Mouse (Mus musculus) liver, adult 2 months (tissue): Measurements from ENCODE around the gene Npas1. TPM values are rescaled to one million over a fixed set of nuclear protein-coding genes. Genes with fewer than 3 reads are reported as not detected.

ENCODE experiments used
- DNase-seq: peaks from one replicate; pipeline ENCODE4 v3.0.0-alpha.2; 2011; ENCODE audit warnings: low read depth, low spot score; ENCODE audit errors: extremely low read depth
- H3K27ac ChIP-seq: fragments of 200-500 bp; replicated peaks from 2 replicates; pipeline ENCODE4 v1.5.1; 2012; ENCODE audit warnings: low read depth, mild to moderate bottlenecking, control low read depth, inconsistent platforms, low read length; ENCODE audit not compliant: insufficient read depth
- H3K27me3 ChIP-seq: fragments of 200-500 bp; 2 replicates; pipeline ENCODE4 v1.6.1; 2012; ENCODE audit warnings: mild to moderate bottlenecking, moderate library complexity, low read length, inconsistent platforms; ENCODE audit not compliant: control insufficient read depth, insufficient read depth
- H3K36me3 ChIP-seq: fragments of 200-500 bp; 2 replicates; pipeline ENCODE4 v1.6.1; 2012; ENCODE audit warnings: low read length, inconsistent platforms; ENCODE audit not compliant: control insufficient read depth, insufficient read depth
- H3K4me1 ChIP-seq: fragments of 200-500 bp; 2 replicates; pipeline ENCODE4 v1.6.1; 2011; ENCODE audit warnings: low read length; ENCODE audit not compliant: control insufficient read depth, insufficient read depth
- H3K4me3 ChIP-seq: fragments of 200-500 bp; 2 replicates; pipeline ENCODE4 v1.5.1; 2011; ENCODE audit warnings: low read depth, mild to moderate bottlenecking, control low read depth, low read length, moderate library complexity; ENCODE audit not compliant: insufficient read depth
- H3K79me2 ChIP-seq: fragments of 200-500 bp; 2 replicates; pipeline ENCODE4 v1.6.1; 2012; ENCODE audit warnings: inconsistent platforms, mild to moderate bottlenecking, low read length, moderate library complexity; ENCODE audit not compliant: control insufficient read depth, insufficient read depth
- H3K9ac ChIP-seq: fragments of 200-500 bp; 2 replicates; pipeline ENCODE4 v1.6.1; 2012; ENCODE audit warnings: low read depth, mild to moderate bottlenecking, control low read depth, inconsistent platforms, low read length
- CTCF ChIP-seq: fragments of 200-500 bp; IDR thresholded peaks from 2 replicates; pipeline ENCODE4 v1.5.1; 2011; ENCODE audit warnings: low read depth, low read length, control low read depth
- POLR2A ChIP-seq: fragments of 200-500 bp; IDR thresholded peaks from 2 replicates; pipeline ENCODE4 v1.6.1; 2011; ENCODE audit warnings: low read length, control low read depth; ENCODE audit not compliant: insufficient read depth; ENCODE audit errors: extremely low read depth
- WGBS: fragments of 180-500 bp; shearing (Covaris S2); methylation state at CpG from one replicate; pipeline ENCODE4 v1.1.7; 2018; 5-methylcytosine and 5-hydroxymethylcytosine counted together
- polyA plus RNA-seq: library from polyadenylated mRNA; depleted of rRNA; stranded (reverse); fragments of >200 nt; gene quantifications from 2 replicates; pipeline ENCODE4 v1.2.3, GENCODE M21; 2012; rRNA removed
- total RNA-seq: library from RNA; depleted of rRNA; stranded (reverse); fragments of >200 nt; gene quantifications from 2 replicates; pipeline ENCODE4 v1.2.3, GENCODE M21; 2014; rRNA removed

Npas1 gene
- total and polyA plus RNA-seq, 2 experiments = not detected

- 50% methylated on average over 3 of the region's 3 CpGs for WGBS
- peaks cover 33% of the 10 kb centered on the region for H3K4me1 ChIP-seq
- no peak for TF ChIP-seq CTCF
- TF ChIP-seq POLR2A = no peak
- no peak overlapping the region; the same call in 1 of the 2 replicates for H3K4me3 ChIP-seq
- H3K36me3 ChIP-seq = peaks cover 6% of the 10 kb centered on the region; the same call in 1 of the 2 replicates
- peak; percentile 83 for DNase-seq
- H3K9ac ChIP-seq = peak overlapping the region; percentile 36; the same call in 1 of the 2 replicates
- no peaks in the 10 kb centered on the region for H3K27me3 ChIP-seq
- peak overlapping the region; percentile 84 for H3K27ac ChIP-seq
- H3K79me2 ChIP-seq = peaks cover 11% of the 10 kb centered on the region; the same call in 1 of the 2 replicates
Observed at GRCm38 (mm10) chr7:16415426-16415825, 62.1 kb downstream of the Npas1 start.

GRCm38 (mm10) chr7:16412930-16413329 lies 64.6 kb downstream of the Npas1 start:
- Histone ChIP-seq H3K27me3 (no peaks in the 10 kb centered on the region), H3K36me3 (0 out of 2 replicates have a peak, but pooled peaks cover 1% of the 10 kb centered on the region), H3K79me2 (peaks cover 11% of the 10 kb centered on the region), H3K9ac (no peak overlapping the region), H3K4me3 (no peak overlapping the region), H3K27ac (no peak overlapping the region), H3K4me1 (peaks cover 23% of the 10 kb centered on the region)
- DNase-seq = no peak
- no peak for TF ChIP-seq POLR2A
- no peak for TF ChIP-seq CTCF
- 93% methylated on average over 2 of the region's 2 CpGs for WGBS

GRCm38 (mm10) chr7:16412220-16412896 lies 65.2 kb downstream of the Npas1 start:
- H3K4me3 ChIP-seq = no peak overlapping the region
- no peak overlapping the region for H3K27ac ChIP-seq
- WGBS = 95% methylated on average over 8 of the region's 8 CpGs
- TF ChIP-seq POLR2A = no peak
- no peak for TF ChIP-seq CTCF
- no peaks in the 10 kb centered on the region for H3K36me3 ChIP-seq
- peaks cover 11% of the 10 kb centered on the region for H3K79me2 ChIP-seq
- peaks cover 23% of the 10 kb centered on the region for H3K4me1 ChIP-seq
- DNase-seq = no peak
- no peak overlapping the region for H3K9ac ChIP-seq
- H3K27me3 ChIP-seq = no peaks in the 10 kb centered on the region

GRCm38 (mm10) chr7:16411100-16411499 lies 66.4 kb downstream of the Npas1 start:
- H3K27ac ChIP-seq = no peak overlapping the region
- 89% methylated on average over 5 of the region's 5 CpGs for WGBS
- no peak for DNase-seq
- no peak overlapping the region for H3K9ac ChIP-seq
- no peaks in the 10 kb centered on the region for H3K36me3 ChIP-seq
- peaks cover 16% of the 10 kb centered on the region for H3K4me1 ChIP-seq
- TF ChIP-seq POLR2A (no peak), CTCF (no peak)
- no peaks in the 10 kb centered on the region for H3K27me3 ChIP-seq
- H3K4me3 ChIP-seq = no peak overlapping the region
- H3K79me2 ChIP-seq = peaks cover 14% of the 10 kb centered on the region

GRCm38 (mm10) chr7:16406978-16407377 lies 70.5 kb downstream of the Npas1 start:
- H3K36me3 ChIP-seq = no peaks in the 10 kb centered on the region
- DNase-seq = no peak
- peaks cover 34% of the 10 kb centered on the region for H3K4me1 ChIP-seq
- no peaks in the 10 kb centered on the region for H3K27me3 ChIP-seq
- TF ChIP-seq CTCF = no peak
- no peak for TF ChIP-seq POLR2A
- whole genome bisulfite sequencing = 95% methylated on average over 3 of the region's 3 CpGs
- no peak overlapping the region for H3K27ac ChIP-seq
- peaks cover 3% of the 10 kb centered on the region for H3K79me2 ChIP-seq
- no peak overlapping the region for H3K9ac ChIP-seq
- no peak overlapping the region for H3K4me3 ChIP-seq

Other genes starting within 250 kb of the Npas1 start
- 0.83 and 1.1 TPM in 2 replicates for gene C5ar2, start 233.6 kb downstream of the Npas1 start, total RNA-seq
- gene C5ar2, start 233.6 kb downstream of the Npas1 start, polyA plus RNA-seq = 0.92 and 1.4 TPM in 2 replicates
- 0.46 and 0.47 TPM in 2 replicates for gene C5ar1, start 218.2 kb downstream of the Npas1 start, total RNA-seq
- 0.88 and 1.3 TPM in 2 replicates for gene C5ar1, start 218.2 kb downstream of the Npas1 start, polyA plus RNA-seq
- gene Inafm1, start 204.1 kb downstream of the Npas1 start, total RNA-seq = 1.9 and 2.8 TPM in 2 replicates
- 8.0 and 8.8 TPM in 2 replicates for gene Inafm1, start 204.1 kb downstream of the Npas1 start, polyA plus RNA-seq
- gene Ccdc9, start 190.9 kb downstream of the Npas1 start, total RNA-seq = 14.4 and 20.7 TPM in 2 replicates
- gene Ccdc9, start 190.9 kb downstream of the Npas1 start, polyA plus RNA-seq = 10.7 and 16.2 TPM in 2 replicates
- 6.0 and 7.2 TPM in 2 replicates for gene Bbc3, start 169.3 kb downstream of the Npas1 start, total RNA-seq
- 15.2 and 27.9 TPM in 2 replicates for gene Bbc3, start 169.3 kb downstream of the Npas1 start, polyA plus RNA-seq
- gene Sae1, start 89.9 kb downstream of the Npas1 start, total RNA-seq = 15.8 and 16.1 TPM in 2 replicates
- gene Sae1, start 89.9 kb downstream of the Npas1 start, polyA plus RNA-seq = 11.5 and 25.8 TPM in 2 replicates
- 5.2 and 7.5 TPM in 2 replicates for gene Zc3h4, start 76.8 kb downstream of the Npas1 start, total RNA-seq
- gene Zc3h4, start 76.8 kb downstream of the Npas1 start, polyA plus RNA-seq = 11.1 and 14.3 TPM in 2 replicates
- gene Tmem160, start 24.9 kb downstream of the Npas1 start, total RNA-seq = 31.7 and 32.0 TPM in 2 replicates
- gene Tmem160, start 24.9 kb downstream of the Npas1 start, polyA plus RNA-seq = 114 and 128 TPM in 2 replicates
- 30.4 and 38.9 TPM in 2 replicates for gene Arhgap35, start 137.3 kb upstream of the Npas1 start, total RNA-seq
- gene Arhgap35, start 137.3 kb upstream of the Npas1 start, polyA plus RNA-seq = 20.7 and 22.2 TPM in 2 replicates
- gene Ceacam15, start 198.0 kb upstream of the Npas1 start, total RNA-seq = not detected in 2 replicates
- gene Ceacam15, start 198.0 kb upstream of the Npas1 start, polyA plus RNA-seq = not detected in 2 replicates
- gene Ceacam9, start 244.2 kb upstream of the Npas1 start, total RNA-seq = not detected in 2 replicates
- not detected in 2 replicates for gene Ceacam9, start 244.2 kb upstream of the Npas1 start, polyA plus RNA-seq